Mouse (Mus musculus): Measurements from ENCODE around the gene Stx8.
A peak's percentile ranks its signal among the peaks of the same experiment; 100 is the strongest.

DNA sequence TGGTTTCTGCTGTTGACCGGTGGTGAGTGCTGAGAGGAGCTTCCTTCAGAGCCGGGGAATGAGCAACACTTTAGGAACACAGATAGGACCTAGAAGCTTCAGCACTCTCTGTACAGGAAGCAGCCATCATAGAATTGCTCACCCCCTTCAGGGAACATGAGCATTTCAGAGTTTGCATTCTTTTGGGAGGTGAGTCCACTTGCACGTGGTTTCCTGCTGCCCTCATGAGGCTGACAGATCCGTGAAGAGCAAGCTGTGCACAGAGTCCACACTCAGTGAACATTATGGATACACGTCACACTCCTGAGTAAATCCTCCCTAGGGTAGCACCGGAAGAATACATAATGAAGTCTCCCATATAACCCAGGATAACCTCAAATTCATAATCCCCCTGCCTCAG is 229.2 kb downstream of the Stx8 start:
- TF ChIP-seq POLR2A (IDR thresholded peaks at IDR 0.05; ENCODE audit: low read depth, low read length) (no peak), CTCF (IDR thresholded peaks at IDR 0.05; ENCODE audit: borderline replicate concordance, insufficient read depth, low read length) (peak; percentile 65; the same call in 1 of the 2 replicates)
